Mouse (Mus musculus): ENCODE data around the gene Hspa8. TPM values are rescaled to one million over a fixed set of nuclear protein-coding genes. Genes with fewer than 3 reads are reported as not detected.
A peak's percentile ranks its signal among the peaks of the same experiment; 100 is the strongest.
"Not testable (repeated sequence)": the region's sequence is repeated elsewhere in the genome, so short reads cannot be mapped to it uniquely, and the experiment has no call there.

The Hspa8 gene
- polyA plus RNA-seq, 1 experiment from 2014 or later, result 2,291 TPM

DNA sequence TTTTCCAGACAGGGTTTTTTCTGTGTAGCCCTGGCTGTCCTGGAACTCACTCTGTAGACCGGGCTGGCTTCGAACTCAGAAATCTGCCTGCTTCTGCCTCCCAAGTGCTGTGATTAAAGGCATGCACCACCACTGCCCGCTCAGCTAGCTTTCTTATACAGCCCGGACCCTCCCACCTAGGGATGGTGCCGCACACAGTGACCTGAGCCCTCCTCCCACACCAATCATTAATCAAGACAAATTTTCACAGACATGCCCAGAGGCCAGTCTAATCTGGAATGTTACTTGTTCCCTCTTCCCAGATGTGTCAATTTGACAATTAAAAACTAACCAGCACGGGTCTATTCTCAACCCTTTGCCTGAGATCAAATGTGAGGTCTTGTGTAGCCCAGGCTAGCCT, 27.6 kb upstream of the Hspa8 start:
- ATAC-seq (ENCODE audit: insufficient number of reproducible peaks, low FRiP score, low TSS enrichment, low read depth), result not testable (repeated sequence)
- H3K36me3 ChIP-seq, result peaks cover 27% of the 10 kb centered on the region

GRCm38 (mm10) chr9:40773869-40774268, 26.9 kb upstream of the Hspa8 start:
- no peak overlapping the region for H3K27ac ChIP-seq (replicated peaks)
- H3K4me2 ChIP-seq (replicated peaks), result no peak overlapping the region
- no peak overlapping the region for H3K4me3 ChIP-seq (replicated peaks)
- 84% methylated on average over 4 of the region's 4 CpGs for WGBS
- H3K9me3 ChIP-seq (replicated peaks), result no peaks in the 10 kb centered on the region
- H3K9ac ChIP-seq, result no peak overlapping the region
- no peaks in the 10 kb centered on the region for H3K4me1 ChIP-seq
- H3K36me3 ChIP-seq, result peaks cover 27% of the 10 kb centered on the region
- no peak for ATAC-seq (ENCODE audit: insufficient number of reproducible peaks, low FRiP score, low TSS enrichment, low read depth)
- H3K27me3 ChIP-seq, result no peaks in the 10 kb centered on the region

More for the DNA sequence above, 27.6 kb upstream of the Hspa8 start:
- H3K27me3 ChIP-seq; H3K4me2 ChIP-seq (replicated peaks); H3K9ac ChIP-seq; H3K9me3 ChIP-seq (replicated peaks); H3K4me1 ChIP-seq; H3K4me3 ChIP-seq (replicated peaks); H3K27ac ChIP-seq (replicated peaks): not testable (repeated sequence)
- WGBS, result 87% methylated on average over 6 of the region's 6 CpGs

DNA sequence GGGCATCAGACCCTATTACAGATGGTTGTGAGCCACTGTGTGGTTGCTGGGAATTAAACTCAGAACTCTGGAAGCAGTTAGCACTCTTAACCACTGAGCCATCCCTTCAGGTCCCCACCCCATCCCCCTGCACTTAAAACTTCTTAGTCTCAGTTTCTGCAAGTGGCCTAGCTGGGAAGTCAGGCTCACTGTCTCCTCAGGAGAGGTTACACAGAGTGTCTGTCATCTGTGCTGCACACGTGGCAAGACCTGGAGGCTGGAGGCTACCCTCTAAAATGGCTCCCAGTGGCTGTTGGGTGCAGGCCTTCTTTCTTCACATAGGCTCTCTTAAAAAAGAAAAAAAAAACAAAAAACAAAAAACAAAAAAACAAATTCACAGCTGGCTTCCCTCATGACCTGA, 24.7 kb upstream of the Hspa8 start:
- Histone ChIP-seq H3K4me2 (replicated peaks) (no peak overlapping the region), H3K4me3 (replicated peaks) (no peak overlapping the region), H3K27me3 (no peaks in the 10 kb centered on the region), H3K4me1 (0 out of 2 replicates have a peak, but pooled peaks cover 3% of the 10 kb centered on the region), H3K36me3 (peaks cover 27% of the 10 kb centered on the region), H3K27ac (replicated peaks) (no peak overlapping the region), H3K9me3 (replicated peaks) (no peaks in the 10 kb centered on the region), H3K9ac (no peak overlapping the region)
- 40% methylated on average over 1 of the region's 1 CpGs for WGBS
- ATAC-seq (ENCODE audit: insufficient number of reproducible peaks, low FRiP score, low TSS enrichment, low read depth), result no peak

DNA sequence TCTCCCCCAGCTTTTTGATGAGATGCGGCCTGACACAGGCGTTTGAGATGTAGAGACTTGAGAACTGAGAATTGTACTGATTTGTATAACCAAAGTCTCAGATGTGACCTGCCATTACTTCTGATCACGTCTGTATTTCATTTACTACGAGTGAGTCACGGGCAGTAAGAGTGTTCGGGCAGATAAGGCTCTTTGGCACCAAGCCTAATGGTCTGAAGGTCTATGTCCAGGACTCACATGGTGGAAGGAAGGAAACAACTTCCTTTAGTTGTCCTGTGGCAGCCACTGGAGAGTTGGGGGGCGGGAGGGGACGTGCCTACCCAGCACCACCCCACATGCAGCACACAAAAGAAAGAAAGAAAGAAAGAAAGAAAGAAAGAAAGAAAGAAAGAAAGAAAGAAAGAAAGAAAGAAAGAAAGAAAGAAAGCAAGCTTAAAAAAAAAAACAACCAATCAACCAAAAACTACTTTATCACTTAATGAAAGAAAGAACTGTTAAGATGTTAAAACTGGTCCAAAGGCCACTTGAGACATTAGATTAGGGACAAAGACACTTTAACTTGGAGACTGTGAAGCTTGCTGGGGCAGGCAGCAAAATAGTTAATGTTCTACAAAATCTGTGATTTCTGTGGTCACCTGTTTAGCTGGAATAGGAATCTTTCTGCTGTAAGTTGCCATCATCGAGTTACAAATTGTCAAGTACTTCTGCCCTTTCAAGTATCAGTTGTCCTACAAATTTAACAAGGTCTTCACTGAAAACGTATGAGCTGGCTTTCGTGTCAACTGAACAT, 24.1 kb upstream of the Hspa8 start:
- H3K4me1 ChIP-seq, result 0 out of 2 replicates have a peak, but pooled peaks cover 3% of the 10 kb centered on the region
- H3K27me3 ChIP-seq, result no peaks in the 10 kb centered on the region
- no peaks in the 10 kb centered on the region for H3K9me3 ChIP-seq (replicated peaks)
- 66% methylated on average over 11 of the region's 11 CpGs for WGBS
- no peak overlapping the region for H3K4me2 ChIP-seq (replicated peaks)
- no peak for ATAC-seq (ENCODE audit: insufficient number of reproducible peaks, low FRiP score, low TSS enrichment, low read depth)
- H3K9ac ChIP-seq, result no peak overlapping the region
- H3K27ac ChIP-seq (replicated peaks), result no peak overlapping the region
- H3K4me3 ChIP-seq (replicated peaks), result no peak overlapping the region
- H3K36me3 ChIP-seq, result peaks cover 27% of the 10 kb centered on the region

GRCm38 (mm10) chr9:40780111-40780510, 20.7 kb upstream of the Hspa8 start:
- ATAC-seq (ENCODE audit: insufficient number of reproducible peaks, low FRiP score, low TSS enrichment, low read depth), result no peak
- Histone ChIP-seq H3K9me3 (replicated peaks) (no peaks in the 10 kb centered on the region), H3K4me2 (replicated peaks) (no peak overlapping the region), H3K4me3 (replicated peaks) (no peak overlapping the region), H3K9ac (no peak overlapping the region), H3K4me1 (peaks cover 25% of the 10 kb centered on the region), H3K36me3 (peaks cover 14% of the 10 kb centered on the region), H3K27me3 (no peaks in the 10 kb centered on the region), H3K27ac (replicated peaks) (no peak overlapping the region)
- WGBS, result 63% methylated on average over 3 of the region's 3 CpGs

DNA sequence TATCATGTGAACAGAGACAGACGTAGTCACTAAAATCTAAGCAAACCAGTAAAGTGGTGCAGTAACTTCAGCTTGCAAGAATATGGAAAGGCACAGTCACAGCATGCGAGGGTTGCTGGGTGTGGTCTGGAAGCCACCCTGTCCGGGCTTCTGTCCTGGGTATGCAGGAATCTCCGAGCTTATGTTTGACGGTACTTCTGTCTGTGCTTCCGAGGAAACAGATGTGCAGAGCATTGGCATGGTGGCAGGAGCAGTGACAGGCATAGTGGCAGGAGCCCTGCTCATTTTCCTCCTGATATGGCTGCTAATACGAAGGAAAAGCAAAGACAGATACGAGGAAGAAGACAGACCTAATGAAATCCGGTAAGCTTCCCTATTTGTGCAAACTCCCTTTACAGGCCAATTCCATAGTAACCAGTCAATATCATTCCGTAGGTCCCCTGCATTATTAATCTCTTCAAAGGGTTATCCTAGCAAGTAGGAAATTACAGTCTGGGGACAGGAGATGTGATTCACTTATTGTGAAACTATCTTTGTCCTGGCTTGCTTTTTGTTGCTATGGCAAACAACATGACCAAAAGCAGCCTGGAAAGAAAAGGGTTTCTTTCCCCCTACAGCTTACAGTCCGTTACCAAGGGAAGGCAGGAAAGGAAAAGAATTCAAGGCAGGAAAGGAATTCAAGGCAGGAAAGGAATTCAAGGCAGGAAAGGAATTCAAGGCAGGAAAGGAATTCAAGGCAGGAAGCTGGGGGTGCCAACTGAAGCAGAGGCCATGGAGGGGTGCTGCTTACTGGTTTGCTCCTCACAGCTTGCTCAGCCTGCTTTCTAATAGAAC, 19.7 kb upstream of the Hspa8 start:
- H3K9me3 ChIP-seq (replicated peaks), result no peaks in the 10 kb centered on the region
- 70% methylated on average over 11 of the region's 11 CpGs for WGBS
- no peaks in the 10 kb centered on the region for H3K27me3 ChIP-seq
- H3K4me2 ChIP-seq (replicated peaks), result no peak overlapping the region
- ATAC-seq (ENCODE audit: insufficient number of reproducible peaks, low FRiP score, low TSS enrichment, low read depth), result no peak
- H3K36me3 ChIP-seq, result peaks cover 12% of the 10 kb centered on the region
- H3K4me3 ChIP-seq (replicated peaks), result no peak overlapping the region
- H3K9ac ChIP-seq, result no peak overlapping the region
- H3K4me1 ChIP-seq, result peaks cover 25% of the 10 kb centered on the region
- H3K27ac ChIP-seq (replicated peaks), result peak overlapping the region; percentile 36; the same call in 1 of the 2 replicates

- WGBS, result 35% methylated on average over 26 of the region's 26 CpGs
- peaks cover 9% of the 10 kb centered on the region for H3K36me3 ChIP-seq
- H3K27me3 ChIP-seq, result no peaks in the 10 kb centered on the region
- H3K27ac ChIP-seq (replicated peaks), result peak overlapping the region; percentile 67
- no peak overlapping the region for H3K9ac ChIP-seq
- H3K4me2 ChIP-seq (replicated peaks), result peak overlapping the region; percentile 21; the same call in 1 of the 2 replicates
- no peak overlapping the region for H3K4me3 ChIP-seq (replicated peaks)
- no peak; the same call in 1 of the 2 replicates for ATAC-seq (ENCODE audit: insufficient number of reproducible peaks, low FRiP score, low TSS enrichment, low read depth)
- H3K4me1 ChIP-seq, result peaks cover 25% of the 10 kb centered on the region
- no peaks in the 10 kb centered on the region for H3K9me3 ChIP-seq (replicated peaks)
Observed at GRCm38 (mm10) chr9:40781726-40782581, 18.8 kb upstream of the Hspa8 start.

- Histone ChIP-seq H3K4me1 (peaks cover 25% of the 10 kb centered on the region), H3K36me3 (peaks cover 9% of the 10 kb centered on the region), H3K9me3 (replicated peaks) (no peaks in the 10 kb centered on the region), H3K27me3 (no peaks in the 10 kb centered on the region), H3K27ac (replicated peaks) (peak overlapping the region; percentile 76), H3K9ac (no peak overlapping the region), H3K4me3 (replicated peaks) (no peak overlapping the region), H3K4me2 (replicated peaks) (no peak overlapping the region)
- ATAC-seq (ENCODE audit: insufficient number of reproducible peaks, low FRiP score, low TSS enrichment, low read depth), result no peak
- 20% methylated on average over 13 of the region's 13 CpGs for WGBS
Observed at GRCm38 (mm10) chr9:40783641-40784373, 17.0 kb upstream of the Hspa8 start.

GRCm38 (mm10) chr9:40784374-40784967, 16.3 kb upstream of the Hspa8 start:
- Histone ChIP-seq H3K4me3 (replicated peaks) (no peak overlapping the region), H3K27me3 (no peaks in the 10 kb centered on the region), H3K36me3 (peaks cover 9% of the 10 kb centered on the region), H3K4me2 (replicated peaks) (no peak overlapping the region), H3K9ac (no peak overlapping the region), H3K9me3 (replicated peaks) (no peaks in the 10 kb centered on the region), H3K4me1 (peaks cover 25% of the 10 kb centered on the region), H3K27ac (replicated peaks) (peak overlapping the region; percentile 76)
- ATAC-seq (ENCODE audit: insufficient number of reproducible peaks, low FRiP score, low TSS enrichment, low read depth), result no peak
- 9% methylated on average over 9 of the region's 9 CpGs for WGBS

GRCm38 (mm10) chr9:40785452-40785851, 15.3 kb upstream of the Hspa8 start:
- H3K27ac ChIP-seq (replicated peaks), result no peak overlapping the region
- H3K36me3 ChIP-seq, result peaks cover 9% of the 10 kb centered on the region
- no peaks in the 10 kb centered on the region for H3K9me3 ChIP-seq (replicated peaks)
- no peak for ATAC-seq (ENCODE audit: insufficient number of reproducible peaks, low FRiP score, low TSS enrichment, low read depth)
- no peaks in the 10 kb centered on the region for H3K27me3 ChIP-seq
- no peak overlapping the region for H3K4me2 ChIP-seq (replicated peaks)
- no peak overlapping the region for H3K4me3 ChIP-seq (replicated peaks)
- H3K9ac ChIP-seq, result no peak overlapping the region
- 40% methylated on average over 6 of the region's 6 CpGs for WGBS
- peaks cover 25% of the 10 kb centered on the region for H3K4me1 ChIP-seq

Data from embryonic facial prominence, embryonic 15.5 days (tissue).